Mouse (Mus musculus): Measurements from ENCODE around the gene Tmem136.

The Tmem136 gene

GRCm38 (mm10) chr9:43108081-43108480, 8.3 kb downstream of the Tmem136 start:
- no peak for DNase-seq (ENCODE audit: low spot score in 2 of 2)

GRCm38 (mm10) chr9:43107555-43107954, 8.8 kb downstream of the Tmem136 start:
- DNase-seq (ENCODE audit: low spot score in 2 of 2), result no peak

GRCm38 (mm10) chr9:43107187-43107517, 9.2 kb downstream of the Tmem136 start, which contains the start of gene Arhgef12:
Gene Arhgef12, minus strand, starts transcription at chr9:43107239.
- peak in 1 of 2 experiments; percentile 42 for DNase-seq (ENCODE audit: low spot score in 2 of 2)

- no peak for DNase-seq (ENCODE audit: low spot score in 2 of 2)
Measured at GRCm38 (mm10) chr9:43106426-43107186, 9.8 kb downstream of the Tmem136 start.

- DNase-seq (ENCODE audit: low spot score in 2 of 2), result peak; percentile 87 to 92
Measured at GRCm38 (mm10) chr9:43105664-43106361, 10.6 kb downstream of the Tmem136 start.

- DNase-seq (ENCODE audit: low spot score in 2 of 2), result peak in 1 of 2 experiments; percentile 20
Measured at GRCm38 (mm10) chr9:43104873-43105663, 11.3 kb downstream of the Tmem136 start.

GRCm38 (mm10) chr9:43104526-43104872, 11.9 kb downstream of the Tmem136 start:
- DNase-seq (ENCODE audit: low spot score in 2 of 2), result no peak

- no peak for DNase-seq (ENCODE audit: low spot score in 2 of 2)
Measured at GRCm38 (mm10) chr9:43103675-43104299, 12.6 kb downstream of the Tmem136 start.

GRCm38 (mm10) chr9:43102931-43103330, 13.4 kb downstream of the Tmem136 start:
- DNase-seq (ENCODE audit: low spot score in 2 of 2), result no peak

- DNase-seq (ENCODE audit: low spot score in 2 of 2), result no peak
Measured at GRCm38 (mm10) chr9:43101936-43102595, 14.3 kb downstream of the Tmem136 start.

- DNase-seq (ENCODE audit: low spot score in 2 of 2), result no peak
Measured at GRCm38 (mm10) chr9:43098922-43099321, 17.4 kb downstream of the Tmem136 start.

GRCm38 (mm10) chr9:43097801-43098557, 18.4 kb downstream of the Tmem136 start:
- DNase-seq (ENCODE audit: low spot score in 2 of 2), result no peak

GRCm38 (mm10) chr9:43096337-43096736, 20.0 kb downstream of the Tmem136 start:
- no peak for DNase-seq (ENCODE audit: low spot score in 2 of 2)

GRCm38 (mm10) chr9:43094828-43095227, 21.5 kb downstream of the Tmem136 start:
- no peak for DNase-seq (ENCODE audit: low spot score in 2 of 2)

GRCm38 (mm10) chr9:43093803-43094202, 22.6 kb downstream of the Tmem136 start:
- DNase-seq (ENCODE audit: low spot score in 2 of 2), result no peak

GRCm38 (mm10) chr9:43085686-43086285, 30.6 kb downstream of the Tmem136 start:
- DNase-seq (ENCODE audit: low spot score in 2 of 2), result no peak

- no peak for DNase-seq (ENCODE audit: low spot score in 2 of 2)
Measured at GRCm38 (mm10) chr9:43084496-43085362, 31.6 kb downstream of the Tmem136 start.

GRCm38 (mm10) chr9:43083441-43084055, 32.8 kb downstream of the Tmem136 start:
- no peak for DNase-seq (ENCODE audit: low spot score in 2 of 2)

- DNase-seq (ENCODE audit: low spot score in 2 of 2), result no peak
Measured at GRCm38 (mm10) chr9:43078711-43079110, 37.7 kb downstream of the Tmem136 start.

Data from cerebellum, postnatal 4 days (tissue).